Mouse (Mus musculus) skeletal muscle tissue, adult 2 months (tissue): ENCODE data around the gene Lzic.
"Not testable (repeated sequence)": the region's sequence is repeated elsewhere in the genome, so short reads cannot be mapped to it uniquely, and the experiment has no call there.

Source experiments
- DNase-seq: peaks from one replicate; pipeline ENCODE4 v3.0.0-alpha.2; 2012; ENCODE audit warnings: low read depth, low spot score

Gene Lzic

GRCm38 (mm10) chr4:149485053-149485824 is at the start of gene Lzic, which contains the start of gene Nmnat1:
Gene Lzic, plus strand, starts transcription at chr4:149485229.
Gene Nmnat1, minus strand, starts transcription at chr4:149485202.
- peak; percentile 86 for DNase-seq

GRCm38 (mm10) chr4:149440576-149440975 is 44.5 kb upstream of the Lzic start:
- DNase-seq, result no peak

- peak; percentile 50 for DNase-seq
Measured at GRCm38 (mm10) chr4:149442436-149442835, 42.6 kb upstream of the Lzic start.

GRCm38 (mm10) chr4:149444465-149444864 is 40.6 kb upstream of the Lzic start:
- DNase-seq, result no peak

GRCm38 (mm10) chr4:149444964-149445701 is 39.9 kb upstream of the Lzic start:
- DNase-seq, result peak; percentile 94

GRCm38 (mm10) chr4:149445868-149446267 is 39.2 kb upstream of the Lzic start:
- no peak for DNase-seq

- DNase-seq, result no peak
Measured at GRCm38 (mm10) chr4:149446309-149446708, 38.7 kb upstream of the Lzic start.

GRCm38 (mm10) chr4:149450636-149451035 is 34.4 kb upstream of the Lzic start:
- DNase-seq, result no peak

- DNase-seq, result no peak
Measured at GRCm38 (mm10) chr4:149453656-149454055, 31.4 kb upstream of the Lzic start.

- no peak for DNase-seq
Measured at GRCm38 (mm10) chr4:149454263-149454662, 30.8 kb upstream of the Lzic start.

- DNase-seq, result no peak
Measured at GRCm38 (mm10) chr4:149454879-149455278, 30.1 kb upstream of the Lzic start, which contains the start of gene Rbp7. Gene Rbp7, minus strand, starts transcription at chr4:149454978.

GRCm38 (mm10) chr4:149457163-149457562 is 27.9 kb upstream of the Lzic start:
- not testable (repeated sequence) for DNase-seq

- peak; percentile 46 for DNase-seq
Measured at GRCm38 (mm10) chr4:149457831-149458430, 27.1 kb upstream of the Lzic start.

- DNase-seq, result no peak
Measured at GRCm38 (mm10) chr4:149458526-149458925, 26.5 kb upstream of the Lzic start.

GRCm38 (mm10) chr4:149459425-149459824 is 25.6 kb upstream of the Lzic start:
- DNase-seq, result no peak

- DNase-seq, result not testable (repeated sequence)
Measured at GRCm38 (mm10) chr4:149460475-149460874, 24.6 kb upstream of the Lzic start.

- no peak for DNase-seq
Measured at GRCm38 (mm10) chr4:149461579-149462304, 23.3 kb upstream of the Lzic start.

- no peak for DNase-seq
Measured at GRCm38 (mm10) chr4:149462305-149462971, 22.6 kb upstream of the Lzic start.

GRCm38 (mm10) chr4:149463435-149463950 is 21.5 kb upstream of the Lzic start:
- DNase-seq, result no peak

GRCm38 (mm10) chr4:149469557-149469956 is 15.5 kb upstream of the Lzic start:
- no peak for DNase-seq

GRCm38 (mm10) chr4:149475096-149475495 is 9.9 kb upstream of the Lzic start:
- DNase-seq, result no peak
